Mouse (Mus musculus) liver, adult 2 months (tissue): ENCODE measurements around the gene Gm17359.

Experiments used
- CTCF ChIP-seq: fragments of 200-500 bp; IDR thresholded peaks from 2 replicates; pipeline ENCODE4 v1.5.1; 2011; ENCODE audit warnings: low read depth, low read length, control low read depth
- POLR2A ChIP-seq: fragments of 200-500 bp; IDR thresholded peaks from 2 replicates; pipeline ENCODE4 v1.6.1; 2011; ENCODE audit warnings: low read length, control low read depth; ENCODE audit not compliant: insufficient read depth; ENCODE audit errors: extremely low read depth

- TF ChIP-seq CTCF (no peak), POLR2A (no peak)
Measured at GRCm38 (mm10) chr3:79289050-79289449, 47.4 kb upstream of the Gm17359 start.
